ENCODE assay signal across 15 mouse cellular contexts in genomic region chr3:131737461-131737860, GRCm38 (mm10).
DNase-seq lines count a peak whose midpoint lies in the region; ATAC-seq and TF ChIP-seq lines count a peak whose summit lies in the region.
"Had no signal": no experiment of that assay in that cellular context is flagged by ENCODE, and none has a peak within 500 bp of the region (broad histone marks: within the 10 kb centered on the region; RNA-seq: fewer than 3 reads in every experiment).

No protein-coding gene starts in this region.

- H3K4me3 ChIP-seq in kidney, postnatal 0 days (replicated peaks; ENCODE audit: low read depth, low read length) = no peak overlapping the region
- no peak overlapping the region for H3K4me3 ChIP-seq in kidney, adult 2 months (ENCODE audit: insufficient read depth, low read depth, low read length)
- H3K4me3 ChIP-seq in stomach, embryonic 16.5 days (replicated peaks; ENCODE audit: low read length) = no peak overlapping the region
- H3K4me3 ChIP-seq in stomach, postnatal 0 days (ENCODE audit: low read depth, low read length) = no peak overlapping the region
- no peak overlapping the region for H3K4me3 ChIP-seq in left cerebral cortex, adult 2 months
- H3K4me3 ChIP-seq: embryonic facial prominence, embryonic 13.5 days; heart, embryonic 13.5 days; liver, embryonic 13.5 days; midbrain, embryonic 12.5 days; neural tube, embryonic 12.5 days had no signal

- no peak for TF ChIP-seq POLR2A in kidney, adult 2 months (IDR thresholded peaks at IDR 0.05; ENCODE audit: low read depth, low read length)

- no peak overlapping the region for H3K9ac ChIP-seq in kidney, postnatal 0 days (ENCODE audit: low read depth, low read length)
- H3K9ac ChIP-seq in stomach, embryonic 16.5 days (ENCODE audit: low read length) = no peak overlapping the region
- H3K9ac ChIP-seq in stomach, postnatal 0 days (ENCODE audit: low read length) = no peak overlapping the region
- H3K9ac ChIP-seq: embryonic facial prominence, embryonic 13.5 days; heart, embryonic 13.5 days; liver, embryonic 13.5 days; midbrain, embryonic 12.5 days; neural tube, embryonic 12.5 days had no signal

- no peak for TF ChIP-seq CTCF in kidney, postnatal 0 days (IDR thresholded peaks at IDR 0.05; ENCODE audit: low read depth)
- TF ChIP-seq CTCF in kidney, adult 2 months (conservative IDR thresholded peaks at IDR 0.05; ENCODE audit: insufficient read depth, insufficient read length, low read depth, low read length) = no peak
- TF ChIP-seq CTCF in stomach, postnatal 0 days (IDR thresholded peaks at IDR 0.05; ENCODE audit: low read depth) = no peak
- TF ChIP-seq CTCF in left cerebral cortex, adult 2 months (IDR thresholded peaks at IDR 0.05) = no peak

- intact Hi-C loops in left cerebral cortex, adult 2 months (cut with DNase I) = no loop called here

- H3K27me3 ChIP-seq in kidney, postnatal 0 days (ENCODE audit: insufficient read depth, low read length) = no peaks in the 10 kb centered on the region
- no peaks in the 10 kb centered on the region for H3K27me3 ChIP-seq in kidney, adult 2 months (replicated peaks; ENCODE audit: control insufficient read depth, insufficient read depth, low read length)
- no peaks in the 10 kb centered on the region for H3K27me3 ChIP-seq in stomach, embryonic 16.5 days (ENCODE audit: control insufficient read depth, insufficient read depth, low read length)
- H3K27me3 ChIP-seq in stomach, postnatal 0 days (ENCODE audit: control insufficient read depth, insufficient read depth, low read length) = no peaks in the 10 kb centered on the region
- H3K27me3 ChIP-seq: embryonic facial prominence, embryonic 13.5 days; heart, embryonic 13.5 days; liver, embryonic 13.5 days; midbrain, embryonic 12.5 days; neural tube, embryonic 12.5 days had no signal

- no peak for TF ChIP-seq EP300 in stomach, postnatal 0 days (optimal IDR thresholded peaks at IDR 0.05)

- H3K4me2 ChIP-seq in kidney, postnatal 0 days (ENCODE audit: low read length) = no peak overlapping the region
- H3K4me2 ChIP-seq in stomach, embryonic 16.5 days (ENCODE audit: low read depth, low read length) = no peak overlapping the region
- H3K4me2 ChIP-seq in stomach, postnatal 0 days (replicated peaks; ENCODE audit: low read depth) = no peak overlapping the region
- H3K4me2 ChIP-seq: embryonic facial prominence, embryonic 13.5 days; heart, embryonic 13.5 days; liver, embryonic 13.5 days; midbrain, embryonic 12.5 days; neural tube, embryonic 12.5 days had no signal

- no peaks in the 10 kb centered on the region for H3K36me3 ChIP-seq in kidney, postnatal 0 days (ENCODE audit: insufficient read depth, low read length)
- H3K36me3 ChIP-seq in kidney, adult 2 months (ENCODE audit: control insufficient read depth, insufficient read depth, low read length) = no peaks in the 10 kb centered on the region
- no peaks in the 10 kb centered on the region for H3K36me3 ChIP-seq in stomach, embryonic 16.5 days (ENCODE audit: control insufficient read depth, insufficient read depth, low read length)
- no peaks in the 10 kb centered on the region for H3K36me3 ChIP-seq in stomach, postnatal 0 days (ENCODE audit: control insufficient read depth, insufficient read depth, low read length)
- H3K36me3 ChIP-seq: embryonic facial prominence, embryonic 13.5 days; heart, embryonic 13.5 days; liver, embryonic 13.5 days; midbrain, embryonic 12.5 days; neural tube, embryonic 12.5 days had no signal

- no peaks in the 10 kb centered on the region for H3K9me3 ChIP-seq in kidney, postnatal 0 days (replicated peaks; ENCODE audit: low read length)
- no peaks in the 10 kb centered on the region for H3K9me3 ChIP-seq in stomach, embryonic 16.5 days (replicated peaks; ENCODE audit: control insufficient read depth, low read length)
- no peaks in the 10 kb centered on the region for H3K9me3 ChIP-seq in stomach, postnatal 0 days (ENCODE audit: control insufficient read depth, low read length)
- H3K9me3 ChIP-seq: embryonic facial prominence, embryonic 13.5 days; heart, embryonic 13.5 days; liver, embryonic 13.5 days; midbrain, embryonic 12.5 days; neural tube, embryonic 12.5 days had no signal

- DNase-seq in adrenal gland, adult 2 months = peak; percentile 57
- no peak for DNase-seq in adrenal gland, adult 18-20 months (ENCODE audit: low spot score in 2 of 2)
- peak; percentile 36 for DNase-seq in kidney, postnatal 0 days (ENCODE audit: low spot score)
- DNase-seq in kidney, adult 2 months = no peak
- no peak for DNase-seq in stomach, postnatal 0 days (ENCODE audit: low spot score)
- DNase-seq in spleen, postnatal 4 days (ENCODE audit: low spot score in 2 of 2) = no peak
- DNase-seq in left cerebral cortex, adult 2 months (ENCODE audit: extremely low spot score in 1 of 2, low spot score in 2 of 2) = no peak
- DNase-seq: cerebellum, adult 9-10 months; liver, embryonic 13.5 days; thymus, adult 2 months had no signal

- H3K4me1 ChIP-seq in kidney, postnatal 0 days (replicated peaks; ENCODE audit: insufficient read depth, low read length) = no peaks in the 10 kb centered on the region
- H3K4me1 ChIP-seq in kidney, adult 2 months (ENCODE audit: control insufficient read depth, insufficient read depth, low read length) = no peaks in the 10 kb centered on the region
- no peaks in the 10 kb centered on the region for H3K4me1 ChIP-seq in stomach, embryonic 16.5 days (ENCODE audit: control insufficient read depth, insufficient read depth, low read length)
- no peaks in the 10 kb centered on the region for H3K4me1 ChIP-seq in stomach, postnatal 0 days (replicated peaks; ENCODE audit: control insufficient read depth, insufficient read depth)
- H3K4me1 ChIP-seq: embryonic facial prominence, embryonic 13.5 days; heart, embryonic 13.5 days; liver, embryonic 13.5 days; midbrain, embryonic 12.5 days; neural tube, embryonic 12.5 days had no signal

- no peak for ATAC-seq in kidney, postnatal 0 days (replicated peaks; ENCODE audit: low FRiP score, low read depth)
- ATAC-seq in stomach, embryonic 16.5 days (ENCODE audit: insufficient read depth, low FRiP score) = peak; percentile 21; the same call in 1 of the 2 replicates
- ATAC-seq in stomach, postnatal 0 days (ENCODE audit: low FRiP score, low TSS enrichment) = no peak; the same call in 1 of the 2 replicates

- WGBS in kidney, postnatal 0 days = 32% methylated on average over 6 of the region's 6 CpGs
- 30% methylated on average over 6 of the region's 6 CpGs for WGBS in kidney, adult 2 months
- 36% methylated on average over 6 of the region's 6 CpGs for WGBS in stomach, embryonic 16.5 days
- WGBS in stomach, postnatal 0 days = 39% methylated on average over 6 of the region's 6 CpGs

- H3K27ac ChIP-seq in kidney, postnatal 0 days = no peak overlapping the region
- no peak overlapping the region for H3K27ac ChIP-seq in kidney, adult 2 months (ENCODE audit: insufficient read depth, low read depth, low read length)
- no peak overlapping the region for H3K27ac ChIP-seq in stomach, embryonic 16.5 days (ENCODE audit: low read length)
- no peak overlapping the region for H3K27ac ChIP-seq in stomach, postnatal 0 days (replicated peaks)
- no peak overlapping the region for H3K27ac ChIP-seq in left cerebral cortex, adult 2 months
- H3K27ac ChIP-seq: embryonic facial prominence, embryonic 13.5 days; heart, embryonic 13.5 days; liver, embryonic 13.5 days; midbrain, embryonic 12.5 days; neural tube, embryonic 12.5 days had no signal

Comparison
In these comparisons a context has a peak if more than half of its experiments do, and no peak if none do; other contexts are left out.
1. DNase-seq: peak in adrenal gland, adult 2 months (single experiment) and kidney, postnatal 0 days (single experiment); none in adrenal gland, adult 18-20 months (0 of 2), kidney, adult 2 months (single experiment), stomach, postnatal 0 days (single experiment), spleen, postnatal 4 days (0 of 2) and left cerebral cortex, adult 2 months (0 of 2).